Mouse (Mus musculus) cortical plate, adult 2 months (tissue): ENCODE results near the gene Abcg1. TPM values are rescaled to one million over a fixed set of nuclear protein-coding genes. Genes with fewer than 3 reads are reported as not detected.

Source experiments
- H3K27ac ChIP-seq: fragments of 200-500 bp; 2 replicates; pipeline ENCODE4 v1.5.1; 2012; ENCODE audit warnings: low read length, control low read depth, inconsistent platforms; ENCODE audit not compliant: insufficient read depth
- H3K4me1 ChIP-seq: fragments of 200-500 bp; 2 replicates; pipeline ENCODE4 v1.6.1; 2011; ENCODE audit warnings: low read length; ENCODE audit not compliant: control insufficient read depth, insufficient read depth
- H3K4me3 ChIP-seq: fragments of 200-500 bp; 2 replicates; pipeline ENCODE4 v1.5.1; 2011; ENCODE audit warnings: mild to moderate bottlenecking, low read length, control low read depth; ENCODE audit not compliant: insufficient read depth
- CTCF ChIP-seq: fragments of 200-500 bp; IDR thresholded peaks from 2 replicates; pipeline ENCODE4 v1.5.1; 2011; ENCODE audit warnings: mild to moderate bottlenecking, control low read depth, low read length; ENCODE audit not compliant: insufficient read depth; ENCODE audit errors: extremely low read depth
- POLR2A ChIP-seq: fragments of 200-500 bp; IDR thresholded peaks from 2 replicates; pipeline ENCODE4 v1.6.1; 2011; ENCODE audit warnings: mild to moderate bottlenecking, low read length, control low read depth; ENCODE audit not compliant: insufficient read depth; ENCODE audit errors: extremely low read depth
- polyA plus RNA-seq: library from polyadenylated mRNA; depleted of rRNA; stranded (reverse); fragments of >200 nt; gene quantifications from 2 replicates; pipeline ENCODE4 v1.2.3, GENCODE M21; 2012

The Abcg1 gene
- polyA plus RNA-seq, 1 experiment, result 29.8 TPM

DNA sequence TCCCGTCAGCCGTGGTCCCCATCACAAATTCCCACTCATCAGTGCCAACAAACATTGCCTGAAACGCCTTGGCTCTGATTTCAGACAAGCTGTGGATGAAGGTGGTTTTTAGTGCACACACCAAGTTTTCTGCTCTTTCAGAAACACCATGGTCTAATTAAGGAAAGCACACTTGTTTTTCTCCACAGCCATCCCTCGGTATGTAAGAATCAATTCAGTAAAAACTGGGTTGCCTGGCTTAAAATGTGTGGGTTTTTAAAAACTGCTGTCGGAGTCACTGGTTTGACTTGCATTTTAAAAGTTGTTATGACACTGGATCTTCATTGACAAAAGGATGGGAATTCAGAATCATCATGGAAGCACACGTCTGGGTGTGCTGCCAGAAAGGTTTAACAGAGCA is 29.8 kb upstream of the Abcg1 start:
- Histone ChIP-seq H3K27ac (no peak overlapping the region), H3K4me1 (peaks cover 12% of the 10 kb centered on the region), H3K4me3 (no peak overlapping the region)
- no peak for TF ChIP-seq CTCF
- no peak for TF ChIP-seq POLR2A

GRCm38 (mm10) chr17:31028821-31029370 is 28.6 kb upstream of the Abcg1 start:
- H3K27ac ChIP-seq, result no peak overlapping the region
- no peak overlapping the region for H3K4me3 ChIP-seq
- TF ChIP-seq CTCF (no peak), POLR2A (no peak)
- H3K4me1 ChIP-seq, result peaks cover 12% of the 10 kb centered on the region

DNA sequence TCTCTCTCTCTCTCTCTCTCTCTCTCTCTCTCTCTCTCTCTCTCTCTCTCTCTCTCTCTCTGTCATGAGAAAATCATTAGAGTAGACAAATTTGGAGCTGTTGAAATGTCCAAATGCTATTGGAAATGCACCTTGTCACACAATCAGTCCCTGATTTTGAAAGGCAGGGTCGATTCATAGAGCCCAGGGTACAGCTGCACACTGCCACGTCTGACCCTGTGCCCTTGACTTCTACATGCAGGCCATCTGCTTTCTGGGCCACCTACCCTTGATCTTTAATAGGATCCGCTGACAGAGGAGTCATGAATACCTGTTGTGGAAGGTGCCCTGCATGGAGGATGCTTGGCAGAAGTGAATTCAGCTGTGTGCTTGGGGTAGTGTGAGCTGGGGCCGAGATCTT is 28.1 kb upstream of the Abcg1 start:
- no peak overlapping the region for H3K4me3 ChIP-seq
- peaks cover 12% of the 10 kb centered on the region for H3K4me1 ChIP-seq
- no peak overlapping the region for H3K27ac ChIP-seq
- TF ChIP-seq POLR2A (no peak), CTCF (no peak)

DNA sequence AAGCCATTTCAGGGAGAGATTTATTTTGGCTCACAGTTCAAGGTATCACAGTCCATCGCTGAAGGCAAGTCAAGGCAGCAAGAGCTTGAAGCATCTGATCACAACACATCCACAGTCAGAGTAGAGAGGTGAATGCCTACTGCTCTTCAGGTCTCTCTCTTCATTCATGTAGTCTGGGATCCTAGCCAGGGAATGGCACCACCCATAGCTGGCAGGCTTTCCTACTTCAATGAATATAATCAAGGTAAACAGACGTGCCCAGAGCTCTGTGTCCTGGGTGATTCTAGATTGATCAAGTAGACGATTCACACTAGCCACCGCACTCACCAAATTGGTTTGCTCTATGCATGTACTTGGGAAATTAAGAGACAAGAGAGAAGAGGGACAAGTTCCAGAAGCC is 25.1 kb upstream of the Abcg1 start:
- no peak for TF ChIP-seq POLR2A
- no peak for TF ChIP-seq CTCF
- no peak overlapping the region for H3K4me3 ChIP-seq
- peaks cover 17% of the 10 kb centered on the region for H3K4me1 ChIP-seq
- H3K27ac ChIP-seq, result no peak overlapping the region

DNA sequence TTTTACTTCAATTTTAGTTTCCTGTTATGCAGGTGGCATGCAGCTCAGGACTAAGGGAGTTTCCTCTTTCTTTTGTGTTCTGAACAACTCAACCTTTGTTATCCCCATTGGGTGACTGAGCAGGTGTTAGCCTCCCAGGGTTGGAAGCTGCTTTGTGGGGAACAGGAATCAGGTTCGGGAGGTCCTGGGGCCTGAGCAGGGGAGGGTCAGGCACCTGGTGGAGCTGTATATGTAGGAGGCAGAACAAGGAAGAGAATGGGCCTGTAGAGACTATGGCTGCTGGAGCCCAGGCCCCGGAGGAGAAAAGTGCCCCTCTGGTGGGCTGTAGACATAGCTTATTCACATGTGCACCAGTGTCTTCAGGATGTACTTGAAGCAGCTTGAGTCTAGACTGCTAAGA is 24.2 kb upstream of the Abcg1 start:
- peak overlapping the region; percentile 57; the same call in 1 of the 2 replicates for H3K27ac ChIP-seq
- no peak overlapping the region for H3K4me3 ChIP-seq
- TF ChIP-seq POLR2A (no peak), CTCF (no peak)
- H3K4me1 ChIP-seq, result peaks cover 13% of the 10 kb centered on the region

- Histone ChIP-seq H3K27ac (no peak overlapping the region), H3K4me3 (no peak overlapping the region), H3K4me1 (peaks cover 9% of the 10 kb centered on the region)
- TF ChIP-seq POLR2A (no peak), CTCF (no peak)
Observed at GRCm38 (mm10) chr17:31034165-31034564, 23.3 kb upstream of the Abcg1 start.

DNA sequence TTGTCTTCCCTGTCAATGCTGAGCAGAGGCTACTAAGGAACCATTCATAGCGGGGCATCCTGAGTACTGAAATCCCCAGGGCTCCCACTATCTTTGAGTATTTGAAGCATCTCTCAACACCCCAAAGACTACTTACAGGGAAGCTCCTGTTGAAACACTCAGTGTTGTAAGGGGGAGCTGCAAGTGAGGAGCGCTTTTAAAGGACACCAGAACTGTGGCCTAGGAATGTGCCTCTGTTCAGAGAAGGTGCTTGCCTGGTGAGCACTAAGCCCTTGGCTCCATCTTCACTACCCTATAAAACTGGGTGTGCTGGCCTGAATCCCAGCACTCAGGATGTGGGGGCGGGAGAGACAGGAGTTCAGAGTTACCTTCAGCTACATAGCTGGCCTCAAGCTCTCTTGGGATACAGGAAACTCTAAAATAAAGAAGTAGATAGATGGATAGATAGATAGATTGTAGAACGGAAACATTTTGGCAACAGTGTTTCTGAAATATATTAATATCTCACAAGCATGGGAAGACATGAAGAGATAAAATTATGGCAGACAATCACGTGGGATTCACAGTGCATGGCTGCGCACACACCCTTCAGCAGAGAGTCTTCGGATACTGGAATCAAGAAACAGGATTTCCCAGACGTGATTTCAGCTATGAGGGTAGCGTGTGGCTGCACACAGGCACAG is 22.7 kb upstream of the Abcg1 start:
- peaks cover 7% of the 10 kb centered on the region; the same call in 1 of the 2 replicates for H3K4me1 ChIP-seq
- no peak overlapping the region for H3K27ac ChIP-seq
- TF ChIP-seq POLR2A, result no peak
- no peak for TF ChIP-seq CTCF
- H3K4me3 ChIP-seq, result no peak overlapping the region

GRCm38 (mm10) chr17:31036168-31036876 is 21.2 kb upstream of the Abcg1 start:
- peak overlapping the region; percentile 44 for H3K27ac ChIP-seq
- peak; percentile 52; the same call in 1 of the 2 replicates for TF ChIP-seq POLR2A
- TF ChIP-seq CTCF, result no peak

DNA sequence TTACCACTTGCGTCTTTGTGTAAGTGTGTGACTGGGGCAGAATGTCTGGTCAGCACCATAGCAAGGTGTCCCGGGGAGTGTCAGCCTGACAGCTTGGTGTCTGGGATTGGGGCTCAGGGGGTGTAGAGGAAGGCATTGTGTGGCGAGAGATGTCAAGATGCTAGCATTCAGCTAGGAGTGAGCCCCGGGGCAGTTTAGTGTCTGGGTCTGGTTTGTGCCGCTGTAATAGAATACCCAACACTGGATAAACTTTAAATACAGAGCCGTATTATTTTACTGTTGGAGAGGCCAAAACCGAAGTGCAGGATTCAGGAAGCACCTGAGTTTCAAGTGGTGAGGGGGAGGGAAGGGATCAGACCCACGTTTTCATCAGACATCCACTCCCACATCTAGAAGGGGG is 20.1 kb upstream of the Abcg1 start:
- Histone ChIP-seq H3K4me1 (peaks cover 7% of the 10 kb centered on the region; the same call in 1 of the 2 replicates), H3K27ac (no peak overlapping the region), H3K4me3 (no peak overlapping the region)
- TF ChIP-seq POLR2A (no peak), CTCF (no peak)

More at GRCm38 (mm10) chr17:31036168-31036876, 21.2 kb upstream of the Abcg1 start:
- Histone ChIP-seq H3K4me1 (peaks cover 7% of the 10 kb centered on the region; the same call in 1 of the 2 replicates), H3K4me3 (no peak overlapping the region)
